Mouse (Mus musculus): ENCODE data around the gene Pou6f1. TPM values are rescaled to one million over a fixed set of nuclear protein-coding genes. Genes with fewer than 3 reads are reported as not detected.
"Not testable (repeated sequence)": the region's sequence is repeated elsewhere in the genome, so short reads cannot be mapped to it uniquely, and the experiment has no call there.

The Pou6f1 gene
- polyA plus RNA-seq, 1 experiment from 2014 or later, result 2.6 TPM

DNA sequence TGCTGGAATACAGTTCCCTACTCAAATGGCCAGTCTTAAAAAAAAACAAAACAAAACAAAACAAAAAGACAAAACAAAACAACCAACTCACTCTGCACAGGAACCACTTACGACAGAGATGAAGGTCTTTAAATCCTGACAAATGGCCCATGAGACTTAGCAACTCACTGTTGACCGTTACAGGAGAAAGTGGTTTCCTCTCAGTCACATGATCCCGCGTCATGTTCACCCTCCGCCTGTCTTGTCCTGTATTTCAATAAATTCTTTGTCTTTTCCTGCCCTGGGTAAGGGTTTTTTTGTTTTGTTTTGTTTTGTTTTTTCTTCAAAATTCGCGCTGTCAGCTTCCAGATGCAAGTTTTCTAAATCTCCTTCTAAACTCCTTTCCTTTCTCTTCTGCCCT lies 12.2 kb upstream of the Pou6f1 start:
- H3K27ac ChIP-seq (replicated peaks), result no peak overlapping the region
- no peak for ATAC-seq (ENCODE audit: low FRiP score, low TSS enrichment)
- no peak overlapping the region for H3K9ac ChIP-seq (ENCODE audit: low read length)
- no peaks in the 10 kb centered on the region for H3K36me3 ChIP-seq (ENCODE audit: control insufficient read depth, insufficient read depth, low read length)
- DNase-seq (ENCODE audit: low spot score), result no peak
- no peaks in the 10 kb centered on the region for H3K9me3 ChIP-seq (ENCODE audit: control insufficient read depth, low read length)
- H3K4me2 ChIP-seq (replicated peaks; ENCODE audit: low read depth), result no peak overlapping the region
- TF ChIP-seq CTCF (IDR thresholded peaks at IDR 0.05; ENCODE audit: low read depth) (no peak), EP300 (optimal IDR thresholded peaks at IDR 0.05) (no peak)
- no peaks in the 10 kb centered on the region for H3K27me3 ChIP-seq (ENCODE audit: control insufficient read depth, insufficient read depth, low read length)
- WGBS, result 86% methylated on average over 7 of the region's 7 CpGs
- H3K4me1 ChIP-seq (replicated peaks; ENCODE audit: control insufficient read depth, insufficient read depth), result no peaks in the 10 kb centered on the region
- H3K4me3 ChIP-seq (ENCODE audit: low read depth, low read length), result no peak overlapping the region

DNA sequence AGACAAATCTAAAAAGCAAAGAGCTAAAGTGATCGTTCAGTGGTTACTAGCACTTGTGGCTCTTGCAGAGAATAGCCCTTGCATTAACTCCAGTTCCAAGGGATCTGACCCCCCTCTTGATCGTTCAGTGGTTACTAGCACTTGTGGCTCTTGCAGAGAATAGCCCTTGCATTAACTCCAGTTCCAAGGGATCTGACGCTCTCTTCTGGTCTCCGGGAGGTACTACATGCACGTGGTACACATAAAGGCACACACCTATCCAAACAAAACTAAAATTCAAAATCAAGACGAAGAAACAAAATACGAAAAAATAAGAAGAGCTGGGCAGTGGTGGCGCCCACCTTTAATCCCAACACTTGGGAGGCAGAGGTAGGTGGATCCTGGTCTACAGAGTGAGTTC lies 6.9 kb upstream of the Pou6f1 start:
- DNase-seq (ENCODE audit: low spot score); H3K27ac ChIP-seq (replicated peaks); H3K4me3 ChIP-seq (ENCODE audit: low read depth, low read length); H3K27me3 ChIP-seq (ENCODE audit: control insufficient read depth, insufficient read depth, low read length); H3K4me2 ChIP-seq (replicated peaks; ENCODE audit: low read depth); ATAC-seq (ENCODE audit: low FRiP score, low TSS enrichment); H3K36me3 ChIP-seq (ENCODE audit: control insufficient read depth, insufficient read depth, low read length); H3K4me1 ChIP-seq (replicated peaks; ENCODE audit: control insufficient read depth, insufficient read depth); H3K9me3 ChIP-seq (ENCODE audit: control insufficient read depth, low read length); H3K9ac ChIP-seq (ENCODE audit: low read length): not testable (repeated sequence)
- WGBS, result 92% methylated on average over 8 of the region's 8 CpGs
- TF ChIP-seq CTCF (IDR thresholded peaks at IDR 0.05; ENCODE audit: low read depth), result peak; percentile 43

DNA sequence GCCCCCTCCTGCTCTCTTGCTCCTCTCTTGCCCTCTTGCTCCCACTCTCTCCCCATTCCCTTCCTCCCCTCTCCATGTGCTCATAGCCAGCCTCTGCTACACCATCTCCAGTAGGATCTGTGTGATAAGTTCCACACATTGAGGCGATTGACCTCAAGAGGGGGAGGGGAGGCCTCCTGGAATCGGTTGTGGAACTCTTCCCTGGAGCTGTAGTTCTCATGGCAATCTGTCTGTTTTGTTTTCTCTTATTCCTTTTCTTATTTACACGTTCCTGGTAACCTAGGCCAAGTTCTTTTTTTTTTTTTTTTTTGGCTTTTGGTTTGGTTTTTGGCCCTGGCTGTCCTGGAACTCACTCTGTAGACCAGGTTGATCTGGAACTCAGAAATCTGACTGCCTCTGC lies 1.9 kb upstream of the Pou6f1 start:
- WGBS, result 62% methylated on average over 3 of the region's 3 CpGs
- H3K9me3 ChIP-seq (ENCODE audit: control insufficient read depth, low read length), result no peaks in the 10 kb centered on the region
- no peaks in the 10 kb centered on the region for H3K27me3 ChIP-seq (ENCODE audit: control insufficient read depth, insufficient read depth, low read length)
- DNase-seq (ENCODE audit: low spot score) (no peak), ATAC-seq (ENCODE audit: low FRiP score, low TSS enrichment) (no peak)
- H3K4me3 ChIP-seq (ENCODE audit: low read depth, low read length), result no peak overlapping the region
- H3K36me3 ChIP-seq (ENCODE audit: control insufficient read depth, insufficient read depth, low read length), result no peaks in the 10 kb centered on the region
- H3K4me1 ChIP-seq (replicated peaks; ENCODE audit: control insufficient read depth, insufficient read depth), result no peaks in the 10 kb centered on the region
- H3K27ac ChIP-seq (replicated peaks), result no peak overlapping the region
- TF ChIP-seq CTCF (IDR thresholded peaks at IDR 0.05; ENCODE audit: low read depth) (no peak), EP300 (optimal IDR thresholded peaks at IDR 0.05) (no peak)
- H3K9ac ChIP-seq (ENCODE audit: low read length), result no peak overlapping the region
- H3K4me2 ChIP-seq (replicated peaks; ENCODE audit: low read depth), result no peak overlapping the region

DNA sequence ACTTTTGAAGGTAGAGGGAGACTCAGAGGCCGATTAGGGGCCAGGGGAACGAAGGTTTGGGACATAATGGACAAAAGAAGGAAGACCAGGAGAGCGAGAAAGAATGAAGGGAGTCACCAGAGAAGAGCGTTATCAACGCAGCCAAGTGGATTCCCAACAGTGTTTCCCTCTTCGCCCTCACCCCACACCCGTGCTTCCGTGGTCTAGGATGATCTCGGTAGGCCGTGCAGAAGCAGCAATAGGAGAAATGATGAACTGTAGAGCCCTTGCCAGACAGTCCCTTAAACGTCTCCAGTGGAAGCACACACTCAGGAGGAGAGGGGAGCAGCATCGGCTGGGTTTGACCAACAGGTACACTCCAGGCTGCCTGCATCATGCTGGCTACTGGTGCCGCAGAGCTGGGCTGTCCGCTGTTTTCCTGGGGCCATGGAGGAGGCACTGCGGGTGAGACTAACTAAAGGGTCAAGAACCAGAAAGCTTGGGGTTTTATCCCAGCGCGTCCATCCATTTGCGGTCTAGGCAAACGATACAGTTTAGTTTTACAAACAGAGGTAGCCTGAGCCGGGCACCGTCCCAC lies 1.0 kb upstream of the Pou6f1 start:
- no peak for ATAC-seq (ENCODE audit: low FRiP score, low TSS enrichment)
- WGBS, result 43% methylated on average over 21 of the region's 21 CpGs

DNA sequence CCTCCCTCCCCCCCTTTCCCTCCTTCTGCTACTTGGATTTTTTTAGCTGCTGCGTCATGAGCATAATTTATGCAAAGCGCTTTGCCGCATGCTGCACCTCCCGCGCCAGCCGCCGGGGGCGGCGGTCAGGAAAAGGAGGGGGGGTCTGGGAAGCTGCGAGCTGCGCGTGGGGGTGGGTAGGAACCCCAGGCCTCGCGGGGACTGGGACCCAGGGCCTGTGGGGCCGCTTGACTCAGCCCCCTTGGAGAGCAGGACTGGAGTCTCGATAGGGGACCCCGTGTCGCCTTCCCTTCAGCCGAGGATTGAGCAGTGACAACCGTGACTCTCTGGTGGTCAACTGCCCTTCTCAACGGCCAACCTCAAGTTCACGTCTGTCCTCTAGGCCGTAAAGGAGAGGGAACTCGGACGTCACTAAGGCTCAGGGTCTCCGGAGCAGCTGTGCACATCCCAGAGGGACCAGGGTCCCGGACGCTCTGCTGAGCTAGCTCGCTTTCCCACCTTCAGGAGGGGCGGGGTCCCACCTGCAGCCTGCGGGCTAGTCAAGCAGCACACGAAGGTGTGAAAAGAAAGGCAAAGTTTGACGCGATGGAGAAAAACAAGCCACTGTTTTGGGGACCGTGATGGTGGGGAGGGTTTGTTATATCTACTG lies 387 bp upstream of the Pou6f1 start:
- peak overlapping the region; percentile 75 for H3K27ac ChIP-seq (replicated peaks)
- H3K9ac ChIP-seq (ENCODE audit: low read length), result peak overlapping the region; percentile 89
- WGBS, result 2% methylated on average over 30 of the region's 35 CpGs
- H3K4me2 ChIP-seq (replicated peaks; ENCODE audit: low read depth), result peak overlapping the region; percentile 98
- ATAC-seq (ENCODE audit: low FRiP score, low TSS enrichment) (peak; percentile 79), DNase-seq (ENCODE audit: low spot score) (peak; percentile 79)
- no peaks in the 10 kb centered on the region for H3K9me3 ChIP-seq (ENCODE audit: control insufficient read depth, low read length)
- H3K27me3 ChIP-seq (ENCODE audit: control insufficient read depth, insufficient read depth, low read length), result no peaks in the 10 kb centered on the region
- H3K36me3 ChIP-seq (ENCODE audit: control insufficient read depth, insufficient read depth, low read length), result no peaks in the 10 kb centered on the region
- H3K4me1 ChIP-seq (replicated peaks; ENCODE audit: control insufficient read depth, insufficient read depth), result no peaks in the 10 kb centered on the region
- TF ChIP-seq CTCF (IDR thresholded peaks at IDR 0.05; ENCODE audit: low read depth) (peak; percentile 72), EP300 (optimal IDR thresholded peaks at IDR 0.05) (no peak)
- peak overlapping the region; percentile 79 for H3K4me3 ChIP-seq (ENCODE audit: low read depth, low read length)

More for the DNA sequence above, 1.0 kb upstream of the Pou6f1 start:
- H3K27ac ChIP-seq (replicated peaks), result no peak overlapping the region
- TF ChIP-seq EP300 (optimal IDR thresholded peaks at IDR 0.05), result no peak
- TF ChIP-seq CTCF (IDR thresholded peaks at IDR 0.05; ENCODE audit: low read depth), result no peak
- peak overlapping the region; percentile 79 for H3K4me3 ChIP-seq (ENCODE audit: low read depth, low read length)
- H3K9ac ChIP-seq (ENCODE audit: low read length), result peak overlapping the region; percentile 89; the same call in 1 of the 2 replicates
- no peaks in the 10 kb centered on the region for H3K4me1 ChIP-seq (replicated peaks; ENCODE audit: control insufficient read depth, insufficient read depth)
- no peak for DNase-seq (ENCODE audit: low spot score)
- no peaks in the 10 kb centered on the region for H3K36me3 ChIP-seq (ENCODE audit: control insufficient read depth, insufficient read depth, low read length)
- H3K4me2 ChIP-seq (replicated peaks; ENCODE audit: low read depth), result peak overlapping the region; percentile 98
- no peaks in the 10 kb centered on the region for H3K27me3 ChIP-seq (ENCODE audit: control insufficient read depth, insufficient read depth, low read length)
- no peaks in the 10 kb centered on the region for H3K9me3 ChIP-seq (ENCODE audit: control insufficient read depth, low read length)

DNA sequence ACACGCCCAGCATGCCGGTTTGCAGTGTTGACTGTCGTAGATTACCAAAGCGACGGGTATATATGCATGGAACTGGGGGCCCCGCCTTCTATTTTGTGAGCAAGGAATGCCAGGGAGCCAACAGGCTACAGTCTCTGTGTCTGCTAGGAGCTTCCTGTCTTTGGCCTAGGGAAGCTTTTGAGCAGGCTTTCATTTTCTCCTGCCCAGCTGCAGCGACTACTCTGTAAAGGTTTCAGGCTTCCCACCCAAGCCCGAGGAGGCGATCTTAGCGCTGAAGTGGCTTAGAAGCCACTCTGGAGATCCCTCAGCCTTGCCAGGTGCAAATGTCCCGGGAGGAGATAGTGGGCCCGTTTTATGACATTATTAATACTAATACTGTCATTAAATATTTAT lies 905 bp downstream of the Pou6f1 start:
- DNase-seq (ENCODE audit: low spot score), result peak; percentile 61
- 0 out of 2 replicates have a peak, but pooled peaks have one; percentile 34 for ATAC-seq (ENCODE audit: low FRiP score, low TSS enrichment)
- whole genome bisulfite sequencing, result 1% methylated on average over 12 of the region's 12 CpGs
- Histone ChIP-seq H3K9me3 (ENCODE audit: control insufficient read depth, low read length) (no peaks in the 10 kb centered on the region), H3K4me3 (ENCODE audit: low read depth, low read length) (peak overlapping the region; percentile 79), H3K9ac (ENCODE audit: low read length) (peak overlapping the region; percentile 89), H3K27ac (replicated peaks) (peak overlapping the region; percentile 75), H3K4me1 (replicated peaks; ENCODE audit: control insufficient read depth, insufficient read depth) (no peaks in the 10 kb centered on the region), H3K27me3 (ENCODE audit: control insufficient read depth, insufficient read depth, low read length) (no peaks in the 10 kb centered on the region), H3K4me2 (replicated peaks; ENCODE audit: low read depth) (peak overlapping the region; percentile 98), H3K36me3 (ENCODE audit: control insufficient read depth, insufficient read depth, low read length) (no peaks in the 10 kb centered on the region)
- TF ChIP-seq CTCF (IDR thresholded peaks at IDR 0.05; ENCODE audit: low read depth) (no peak), EP300 (optimal IDR thresholded peaks at IDR 0.05) (no peak)

Measured in stomach, postnatal 0 days (tissue).